Comparison of ENCODE assay signal across 15 mouse cellular contexts in genomic region chr4:98338636-98339630, GRCm38 (mm10). TPM values are rescaled to one million over a fixed set of nuclear protein-coding genes. Genes with fewer than 3 reads are reported as not detected.
DNase-seq lines count a peak whose midpoint lies in the region; ATAC-seq and TF ChIP-seq lines count a peak whose summit lies in the region.
"Had no signal": no experiment of that assay in that cellular context is flagged by ENCODE, and none has a peak within 500 bp of the region (broad histone marks: within the 10 kb centered on the region; RNA-seq: fewer than 3 reads in every experiment).

No protein-coding gene starts in this region.

- DNase-seq in cerebellum, postnatal 25 days = peak; percentile 32 to 51
- DNase-seq in cerebellum, adult 8-10 months = no peak
- peak; percentile 31 for DNase-seq in hindbrain, embryonic 14.5 days (ENCODE audit: low spot score)
- DNase-seq in midbrain, postnatal 0 days (ENCODE audit: low spot score) = peak; percentile 85
- DNase-seq in gastrocnemius, adult 2 months = no peak
- DNase-seq in gastrocnemius, postnatal 10 days = no peak
- DNase-seq: cerebellum, adult 11 months; liver, postnatal 0 days had no signal

- H3K4me3 ChIP-seq in neural tube, embryonic 12.5 days = no peak overlapping the region
- H3K4me3 ChIP-seq in neural tube, embryonic 15.5 days (replicated peaks) = no peak overlapping the region
- no peak overlapping the region for H3K4me3 ChIP-seq in hindbrain, embryonic 14.5 days (replicated peaks; ENCODE audit: low read length)
- H3K4me3 ChIP-seq in midbrain, postnatal 0 days (ENCODE audit: low read depth, low read length) = no peak overlapping the region
- no peak overlapping the region for H3K4me3 ChIP-seq in gastrocnemius, adult 2 months
- H3K4me3 ChIP-seq: intestine, embryonic 15.5 days; layer of hippocampus, adult 2 months; limb, embryonic 15.5 days had no signal

- H3K27me3 ChIP-seq in neural tube, embryonic 12.5 days (replicated peaks) = no peaks in the 10 kb centered on the region
- H3K27me3 ChIP-seq in neural tube, embryonic 15.5 days (replicated peaks) = no peaks in the 10 kb centered on the region
- no peaks in the 10 kb centered on the region for H3K27me3 ChIP-seq in hindbrain, embryonic 14.5 days (ENCODE audit: control insufficient read depth, insufficient read depth, low read length)
- no peaks in the 10 kb centered on the region for H3K27me3 ChIP-seq in midbrain, postnatal 0 days (ENCODE audit: insufficient read depth, low read length)
- H3K27me3 ChIP-seq: intestine, embryonic 15.5 days; limb, embryonic 15.5 days; Patski had no signal

- no peak for TF ChIP-seq CTCF in midbrain, postnatal 0 days (IDR thresholded peaks at IDR 0.05)
- no peak for TF ChIP-seq CTCF in gastrocnemius, adult 2 months (IDR thresholded peaks at IDR 0.05)

- intact Hi-C loops in gastrocnemius, adult 2 months (cut with DNase I) = no loop called here

- peak; percentile 45 for ATAC-seq in neural tube, embryonic 12.5 days (ENCODE audit: low FRiP score, low read depth)
- no peak for ATAC-seq in neural tube, embryonic 15.5 days (ENCODE audit: low FRiP score)
- peak; percentile 60; the same call in 1 of the 2 replicates for ATAC-seq in hindbrain, embryonic 14.5 days (ENCODE audit: low FRiP score)
- ATAC-seq in midbrain, postnatal 0 days (ENCODE audit: low FRiP score) = no peak
- ATAC-seq: intestine, embryonic 15.5 days; liver, postnatal 0 days; Patski had no signal

- H3K4me1 ChIP-seq in neural tube, embryonic 12.5 days = peaks cover 12% of the 10 kb centered on the region
- H3K4me1 ChIP-seq in neural tube, embryonic 15.5 days = peaks cover 5% of the 10 kb centered on the region; the same call in 1 of the 2 replicates
- peaks cover 8% of the 10 kb centered on the region; the same call in 1 of the 2 replicates for H3K4me1 ChIP-seq in hindbrain, embryonic 14.5 days (replicated peaks; ENCODE audit: control insufficient read depth, insufficient read depth, low read length)
- no peaks in the 10 kb centered on the region for H3K4me1 ChIP-seq in midbrain, postnatal 0 days (ENCODE audit: insufficient read depth, low read length)
- H3K4me1 ChIP-seq: intestine, embryonic 15.5 days had no signal

- H3K36me3 ChIP-seq in neural tube, embryonic 12.5 days = no peaks in the 10 kb centered on the region
- no peaks in the 10 kb centered on the region for H3K36me3 ChIP-seq in neural tube, embryonic 15.5 days
- no peaks in the 10 kb centered on the region for H3K36me3 ChIP-seq in hindbrain, embryonic 14.5 days (replicated peaks; ENCODE audit: control insufficient read depth, insufficient read depth)
- no peaks in the 10 kb centered on the region for H3K36me3 ChIP-seq in midbrain, postnatal 0 days (ENCODE audit: insufficient read depth, low read length)
- H3K36me3 ChIP-seq: intestine, embryonic 15.5 days; limb, embryonic 15.5 days had no signal

- H3K9me3 ChIP-seq in neural tube, embryonic 12.5 days = no peaks in the 10 kb centered on the region
- H3K9me3 ChIP-seq in neural tube, embryonic 15.5 days (replicated peaks) = no peaks in the 10 kb centered on the region
- no peaks in the 10 kb centered on the region for H3K9me3 ChIP-seq in hindbrain, embryonic 14.5 days (ENCODE audit: control insufficient read depth, low read length)
- H3K9me3 ChIP-seq in midbrain, postnatal 0 days (ENCODE audit: low read length) = no peaks in the 10 kb centered on the region
- H3K9me3 ChIP-seq: intestine, embryonic 15.5 days; limb, embryonic 15.5 days had no signal

- H3K27ac ChIP-seq in neural tube, embryonic 12.5 days = no peak overlapping the region
- H3K27ac ChIP-seq in neural tube, embryonic 15.5 days (replicated peaks) = no peak overlapping the region
- H3K27ac ChIP-seq in hindbrain, embryonic 14.5 days = 0 out of 2 replicates have a peak overlapping the region, but pooled peaks have one; percentile 26
- no peak overlapping the region for H3K27ac ChIP-seq in midbrain, postnatal 0 days (ENCODE audit: low read depth, low read length)
- no peak overlapping the region for H3K27ac ChIP-seq in gastrocnemius, adult 2 months
- H3K27ac ChIP-seq: intestine, embryonic 15.5 days; layer of hippocampus, adult 2 months; limb, embryonic 15.5 days; macrophage had no signal

- no peak overlapping the region for H3K9ac ChIP-seq in neural tube, embryonic 12.5 days
- H3K9ac ChIP-seq in neural tube, embryonic 15.5 days (replicated peaks) = no peak overlapping the region
- H3K9ac ChIP-seq in hindbrain, embryonic 14.5 days = no peak overlapping the region
- H3K9ac ChIP-seq in midbrain, postnatal 0 days (replicated peaks; ENCODE audit: low read length, poor library complexity, severe bottlenecking) = no peak overlapping the region
- H3K9ac ChIP-seq: intestine, embryonic 15.5 days; limb, embryonic 15.5 days; liver, postnatal 0 days had no signal

- H3K4me2 ChIP-seq in neural tube, embryonic 12.5 days (replicated peaks) = no peak overlapping the region
- H3K4me2 ChIP-seq in neural tube, embryonic 15.5 days = no peak overlapping the region
- H3K4me2 ChIP-seq in hindbrain, embryonic 14.5 days (replicated peaks) = 0 out of 2 replicates have a peak overlapping the region, but pooled peaks have one; percentile 3
- H3K4me2 ChIP-seq in midbrain, postnatal 0 days (ENCODE audit: low read depth, low read length, poor library complexity, severe bottlenecking) = no peak overlapping the region
- H3K4me2 ChIP-seq: intestine, embryonic 15.5 days; limb, embryonic 15.5 days had no signal

- 49% methylated on average over 14 of the region's 14 CpGs for WGBS in neural tube, embryonic 12.5 days
- 41% methylated on average over 14 of the region's 14 CpGs for WGBS in neural tube, embryonic 15.5 days
- WGBS in hindbrain, embryonic 14.5 days = 42% methylated on average over 14 of the region's 14 CpGs
- WGBS in midbrain, postnatal 0 days = 42% methylated on average over 14 of the region's 14 CpGs

RNA-seq across cellular contexts. Expression of gene Tm2d1, which starts 44.2 kb away (rescaled TPM):
- polyA plus RNA-seq in neural tube, embryonic 12.5 days (2016; fragmentation: Nextera tagmentation; extraction: Ambion mirVana) = 109 and 114 TPM in 2 replicates
- 127 and 151 TPM in 2 replicates for polyA plus RNA-seq in neural tube, embryonic 15.5 days (2015; fragmentation: Nextera tagmentation; extraction: Ambion mirVana)
- 144 and 145 TPM in 2 replicates for polyA plus RNA-seq in hindbrain, embryonic 14.5 days (2014; fragmentation: Nextera tagmentation; extraction: Ambion mirVana)
- total RNA-seq in midbrain, postnatal 0 days (2014; rRNA removed) = 61.1 and 68.4 TPM in 2 replicates
- polyA plus RNA-seq in midbrain, postnatal 0 days (2015; fragmentation: Nextera tagmentation; extraction: Ambion mirVana) = 159 and 170 TPM in 2 replicates
- total RNA-seq in gastrocnemius, adult 2 months (2021) = 10 to 100 TPM; 35.1 to 39.4 TPM
- total RNA-seq in gastrocnemius, postnatal 10 days (2021) = 10 to 100 TPM; 28.2 to 30.0 TPM

RNA-seq across cellular contexts. Expression of gene Patj, which starts 56.7 kb away (rescaled TPM):
- 6.2 and 6.8 TPM in 2 replicates for polyA plus RNA-seq in neural tube, embryonic 12.5 days (2016; fragmentation: Nextera tagmentation; extraction: Ambion mirVana)
- polyA plus RNA-seq in neural tube, embryonic 15.5 days (2015; fragmentation: Nextera tagmentation; extraction: Ambion mirVana) = 7.1 and 8.8 TPM in 2 replicates
- 8.0 and 9.1 TPM in 2 replicates for polyA plus RNA-seq in hindbrain, embryonic 14.5 days (2014; fragmentation: Nextera tagmentation; extraction: Ambion mirVana)
- 16.9 and 74.8 TPM in 2 replicates for total RNA-seq in midbrain, postnatal 0 days (2014; rRNA removed)
- polyA plus RNA-seq in midbrain, postnatal 0 days (2015; fragmentation: Nextera tagmentation; extraction: Ambion mirVana) = 6.9 and 7.7 TPM in 2 replicates
- 1 to 10 TPM; 2.4 to 6.2 TPM for total RNA-seq in gastrocnemius, adult 2 months (2021)
- total RNA-seq in gastrocnemius, postnatal 10 days (2021) = 1 to 10 TPM; 4.7 to 5.9 TPM

Comparison
In these comparisons a context has a peak if more than half of its experiments do, and no peak if none do; other contexts are left out.
1. DNase-seq: peak in cerebellum, postnatal 25 days (2 of 2), hindbrain, embryonic 14.5 days (single experiment) and midbrain, postnatal 0 days (single experiment); none in cerebellum, adult 8-10 months (single experiment), gastrocnemius, adult 2 months (single experiment) and gastrocnemius, postnatal 10 days (single experiment).
2. ATAC-seq: peak in neural tube, embryonic 12.5 days (single experiment) and hindbrain, embryonic 14.5 days (single experiment); none in neural tube, embryonic 15.5 days (single experiment) and midbrain, postnatal 0 days (single experiment).